Mouse (Mus musculus) urinary bladder, adult 2 months (tissue): ENCODE results near the gene Olfr107. TPM values are rescaled to one million over a fixed set of nuclear protein-coding genes. Genes with fewer than 3 reads are reported as not detected.

ENCODE experiments used
- DNase-seq: peaks from one replicate; pipeline ENCODE4 v3.0.0; 2022; ENCODE audit warnings: low spot score
- polyA plus RNA-seq: library from polyadenylated mRNA; depleted of rRNA; stranded (reverse); fragments of >200 nt; gene quantifications from 2 replicates; pipeline ENCODE4 v1.2.3, GENCODE M21; 2012; rRNA removed

Gene Olfr107
- not detected in 2 replicates for polyA plus RNA-seq

- no peak for DNase-seq
Observed at GRCm38 (mm10) chr17:37398926-37399325, at the start of gene Olfr107. Gene Olfr107 (plus strand): TSS chr17:37399226.

- DNase-seq: no peak
Observed at GRCm38 (mm10) chr17:37359282-37359681, 39.7 kb upstream of the Olfr107 start, which contains the start of gene Olfr104-ps. Gene Olfr104-ps (plus strand): TSS chr17:37359582.

- DNase-seq: no peak
Observed at GRCm38 (mm10) chr17:37378733-37379132, 20.3 kb upstream of the Olfr107 start, which contains the start of gene Olfr105-ps. Gene Olfr105-ps (plus strand): TSS chr17:37379033.

- DNase-seq: no peak
Observed at GRCm38 (mm10) chr17:37390093-37390492, 8.9 kb upstream of the Olfr107 start, which contains the start of gene Olfr106-ps. Gene Olfr106-ps (plus strand): TSS chr17:37390393.

- no peak for DNase-seq
Observed at GRCm38 (mm10) chr17:37413380-37413779, 14.4 kb downstream of the Olfr107 start.

GRCm38 (mm10) chr17:37445180-37445579 lies 46.2 kb downstream of the Olfr107 start, which contains the start of gene Olfr108:
Gene Olfr108 (plus strand): TSS chr17:37445480.
- DNase-seq: no peak

Other genes with a start within 250 kb of the Olfr107 start
- not detected in 2 replicates for gene Olfr93, start 237.7 kb upstream of the Olfr107 start, polyA plus RNA-seq
- 0.52 and 1.0 TPM in 2 replicates for gene Ubd, start 205.3 kb upstream of the Olfr107 start, polyA plus RNA-seq
- not detected in 2 replicates for gene Olfr94, start 198.2 kb upstream of the Olfr107 start, polyA plus RNA-seq
- not detected in 2 replicates for gene Olfr95, start 186.1 kb upstream of the Olfr107 start, polyA plus RNA-seq
- gene Olfr96, start 179.1 kb upstream of the Olfr107 start, polyA plus RNA-seq: not detected in 2 replicates
- gene Olfr97, start 161.9 kb upstream of the Olfr107 start, polyA plus RNA-seq: not detected in 2 replicates
- gene Olfr98, start 135.5 kb upstream of the Olfr107 start, polyA plus RNA-seq: not detected in 2 replicates
- gene H2-M3, start 129.0 kb upstream of the Olfr107 start, polyA plus RNA-seq: 12.3 and 13.0 TPM in 2 replicates
- not detected in 2 replicates for gene Olfr99, start 115.8 kb upstream of the Olfr107 start, polyA plus RNA-seq
- not detected in 2 replicates for gene Olfr101, start 94.9 kb upstream of the Olfr107 start, polyA plus RNA-seq
- gene Olfr102, start 82.2 kb upstream of the Olfr107 start, polyA plus RNA-seq: not detected in 2 replicates
- gene Olfr103, start 59.5 kb upstream of the Olfr107 start, polyA plus RNA-seq: not detected in 2 replicates
- not detected in 2 replicates for gene Olfr104-ps, start 39.6 kb upstream of the Olfr107 start, polyA plus RNA-seq
- gene Olfr105-ps, start 20.2 kb upstream of the Olfr107 start, polyA plus RNA-seq: not detected in 2 replicates
- gene Olfr106-ps, start 8.8 kb upstream of the Olfr107 start, polyA plus RNA-seq: not detected in 2 replicates
- not detected in 2 replicates for gene Olfr108, start 46.3 kb downstream of the Olfr107 start, polyA plus RNA-seq
- not detected in 2 replicates for gene Olfr109, start 59.7 kb downstream of the Olfr107 start, polyA plus RNA-seq
- gene H2-M2, start 84.3 kb downstream of the Olfr107 start, polyA plus RNA-seq: 0.35 and 0.47 TPM in 2 replicates
- gene Olfr110, start 93.2 kb downstream of the Olfr107 start, polyA plus RNA-seq: not detected in 2 replicates
- gene Olfr111, start 108.8 kb downstream of the Olfr107 start, polyA plus RNA-seq: 0.03 and 0.04 TPM in 2 replicates
- not detected in 2 replicates for gene Olfr112, start 170.2 kb downstream of the Olfr107 start, polyA plus RNA-seq
- not detected in 2 replicates for gene Olfr113, start 178.4 kb downstream of the Olfr107 start, polyA plus RNA-seq
- not detected in 2 replicates for gene Olfr114, start 193.5 kb downstream of the Olfr107 start, polyA plus RNA-seq
- not detected in 2 replicates for gene Olfr115, start 227.9 kb downstream of the Olfr107 start, polyA plus RNA-seq
- gene Olfr116, start 228.0 kb downstream of the Olfr107 start, polyA plus RNA-seq: not detected in 2 replicates